Mouse (Mus musculus): ENCODE results near the gene H2-Q4. TPM values are rescaled to one million over a fixed set of nuclear protein-coding genes. Genes with fewer than 3 reads are reported as not detected.
"Not testable (repeated sequence)": the region's sequence is repeated elsewhere in the genome, so short reads cannot be mapped to it uniquely, and the experiment has no call there.

H2-Q4 gene
- polyA plus RNA-seq, 2 experiments, result 2.8 to 15.2 TPM

DNA sequence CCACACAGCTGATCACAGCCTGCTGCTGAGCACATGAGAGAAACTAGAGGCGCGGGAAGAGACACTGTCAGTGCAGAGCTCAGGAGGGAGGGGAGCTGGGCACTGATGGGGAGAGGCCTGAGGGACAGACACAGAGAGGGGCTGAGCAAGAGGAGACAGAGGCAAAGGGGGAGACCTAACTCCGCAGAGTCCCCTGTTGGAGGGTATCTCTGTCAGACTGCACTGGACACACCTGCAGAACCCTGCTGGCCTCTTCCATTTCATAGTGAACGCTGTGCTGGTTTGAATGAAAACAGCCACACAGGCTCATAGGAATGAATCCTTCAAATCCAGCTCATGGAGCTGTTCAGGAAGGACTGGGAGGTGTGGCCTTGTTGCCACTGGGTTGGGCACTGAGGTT is 41.9 kb downstream of the H2-Q4 start:
- not testable (repeated sequence) for ATAC-seq (ENCODE audit: low FRiP score, low read depth); H3K9ac ChIP-seq (ENCODE audit: low read depth, low read length, severe bottlenecking); H3K27me3 ChIP-seq (ENCODE audit: control insufficient read depth, insufficient read depth, low read length); H3K27ac ChIP-seq (replicated peaks; ENCODE audit: low read depth, low read length); H3K4me1 ChIP-seq (ENCODE audit: control insufficient read depth, insufficient read depth, low read length); DNase-seq (ENCODE audit: low spot score); H3K4me3 ChIP-seq (replicated peaks; ENCODE audit: low read length); H3K36me3 ChIP-seq (ENCODE audit: control insufficient read depth, insufficient read depth, low read length); H3K9me3 ChIP-seq (ENCODE audit: control insufficient read depth, low read length); H3K4me2 ChIP-seq (replicated peaks; ENCODE audit: low read depth, low read length, severe bottlenecking)
- 87% methylated on average over 4 of the region's 4 CpGs for WGBS

GRCm38 (mm10) chr17:35422360-35422759 is 42.9 kb downstream of the H2-Q4 start:
- not testable (repeated sequence) for H3K4me1 ChIP-seq (ENCODE audit: control insufficient read depth, insufficient read depth, low read length); ATAC-seq (ENCODE audit: low FRiP score, low read depth)
- 89% methylated on average over 5 of the region's 5 CpGs for WGBS

GRCm38 (mm10) chr17:35423131-35423810 is 43.9 kb downstream of the H2-Q4 start:
- WGBS, result 58% methylated on average over 3 of the region's 3 CpGs
- H3K9me3 ChIP-seq (ENCODE audit: control insufficient read depth, low read length); H3K27ac ChIP-seq (replicated peaks; ENCODE audit: low read depth, low read length); DNase-seq (ENCODE audit: low spot score); H3K4me1 ChIP-seq (ENCODE audit: control insufficient read depth, insufficient read depth, low read length); H3K9ac ChIP-seq (ENCODE audit: low read depth, low read length, severe bottlenecking); H3K4me2 ChIP-seq (replicated peaks; ENCODE audit: low read depth, low read length, severe bottlenecking); H3K36me3 ChIP-seq (ENCODE audit: control insufficient read depth, insufficient read depth, low read length); ATAC-seq (ENCODE audit: low FRiP score, low read depth); H3K4me3 ChIP-seq (replicated peaks; ENCODE audit: low read length); H3K27me3 ChIP-seq (ENCODE audit: control insufficient read depth, insufficient read depth, low read length): not testable (repeated sequence)

More at GRCm38 (mm10) chr17:35422360-35422759, 42.9 kb downstream of the H2-Q4 start:
- not testable (repeated sequence) for H3K27ac ChIP-seq (replicated peaks; ENCODE audit: low read depth, low read length); H3K4me3 ChIP-seq (replicated peaks; ENCODE audit: low read length); H3K36me3 ChIP-seq (ENCODE audit: control insufficient read depth, insufficient read depth, low read length); H3K4me2 ChIP-seq (replicated peaks; ENCODE audit: low read depth, low read length, severe bottlenecking); DNase-seq (ENCODE audit: low spot score); H3K9ac ChIP-seq (ENCODE audit: low read depth, low read length, severe bottlenecking); H3K9me3 ChIP-seq (ENCODE audit: control insufficient read depth, low read length); H3K27me3 ChIP-seq (ENCODE audit: control insufficient read depth, insufficient read depth, low read length)

DNA sequence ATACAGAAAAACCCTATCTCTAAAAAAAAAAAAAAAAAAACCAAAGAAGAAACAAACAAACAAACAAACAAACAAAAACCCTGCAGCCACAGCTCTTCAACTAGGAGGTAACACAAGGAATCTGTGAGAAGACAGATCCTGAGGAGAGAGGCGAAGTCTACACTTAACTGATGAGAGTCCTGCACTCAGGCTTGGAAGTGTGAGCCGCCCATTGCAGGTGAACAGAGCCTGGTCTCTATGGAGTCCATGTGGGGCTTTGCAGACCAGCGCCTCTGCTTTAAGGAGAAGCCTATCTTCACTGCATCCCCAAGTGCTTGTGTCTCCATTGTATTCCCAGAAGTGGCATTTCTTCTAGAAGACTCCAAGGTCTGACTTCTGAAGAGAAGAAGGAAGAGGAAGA is 44.7 kb downstream of the H2-Q4 start:
- H3K36me3 ChIP-seq (ENCODE audit: control insufficient read depth, insufficient read depth, low read length); ATAC-seq (ENCODE audit: low FRiP score, low read depth); H3K4me1 ChIP-seq (ENCODE audit: control insufficient read depth, insufficient read depth, low read length); H3K27ac ChIP-seq (replicated peaks; ENCODE audit: low read depth, low read length); H3K9me3 ChIP-seq (ENCODE audit: control insufficient read depth, low read length); DNase-seq (ENCODE audit: low spot score); H3K27me3 ChIP-seq (ENCODE audit: control insufficient read depth, insufficient read depth, low read length); H3K4me3 ChIP-seq (replicated peaks; ENCODE audit: low read length); H3K9ac ChIP-seq (ENCODE audit: low read depth, low read length, severe bottlenecking); H3K4me2 ChIP-seq (replicated peaks; ENCODE audit: low read depth, low read length, severe bottlenecking): not testable (repeated sequence)
- WGBS, result 89% methylated on average over 3 of the region's 3 CpGs

DNA sequence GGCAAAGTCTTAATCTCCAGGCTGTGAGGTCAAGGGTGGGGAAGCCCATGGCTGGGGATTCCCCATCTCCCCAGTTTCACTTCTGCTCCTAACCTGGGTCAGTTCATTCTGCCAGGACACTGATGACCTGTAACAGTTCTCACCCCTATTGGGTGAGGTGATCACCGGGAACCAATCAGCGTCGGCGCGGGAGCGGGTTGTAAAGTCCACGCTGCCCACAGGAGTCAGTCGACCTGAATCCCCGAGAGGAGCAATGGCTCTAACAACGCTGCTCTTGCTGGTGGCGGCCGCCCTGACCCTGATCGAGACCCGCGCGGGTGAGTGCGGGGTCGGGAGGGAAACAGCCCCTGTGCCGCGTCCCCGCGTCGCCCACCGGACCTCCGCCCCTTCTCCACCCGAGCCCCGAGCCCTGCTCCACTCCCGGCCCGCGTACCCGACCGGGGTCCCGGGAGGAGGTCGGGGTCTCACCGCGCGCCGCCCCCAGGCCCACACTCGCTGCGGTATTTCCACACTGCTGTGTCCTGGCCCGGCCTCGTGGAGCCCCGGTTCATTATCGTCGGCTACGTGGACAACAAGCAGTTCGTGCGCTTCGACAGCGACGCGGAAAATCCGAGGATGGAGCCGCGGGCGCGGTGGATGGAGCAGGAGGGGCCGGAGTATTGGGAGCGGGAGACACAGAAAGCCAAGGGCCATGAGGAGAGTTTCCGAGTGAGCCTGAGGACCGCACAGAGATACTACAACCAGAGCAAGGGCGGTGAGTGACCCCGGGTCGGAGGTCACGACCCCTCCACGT is 45.4 kb downstream of the H2-Q4 start, which contains the start of gene H2-Q6:
Gene H2-Q6 (plus strand): TSS at position 227 of the 793 bp plus-strand sequence.
- ATAC-seq (ENCODE audit: low FRiP score, low read depth) (peak; percentile 56), DNase-seq (ENCODE audit: low spot score) (peak; percentile 16)
- H3K4me3 ChIP-seq (replicated peaks; ENCODE audit: low read length), result peak within 1 kb of the TSS; percentile 37
- H3K9me3 ChIP-seq (ENCODE audit: control insufficient read depth, low read length); H3K36me3 ChIP-seq (ENCODE audit: control insufficient read depth, insufficient read depth, low read length); H3K27ac ChIP-seq (replicated peaks; ENCODE audit: low read depth, low read length); H3K4me1 ChIP-seq (ENCODE audit: control insufficient read depth, insufficient read depth, low read length); H3K27me3 ChIP-seq (ENCODE audit: control insufficient read depth, insufficient read depth, low read length): not testable (repeated sequence)
- 1% methylated on average over 46 of the region's 66 CpGs for WGBS
- peak within 1 kb of the TSS; percentile 62 for H3K4me2 ChIP-seq (replicated peaks; ENCODE audit: low read depth, low read length, severe bottlenecking)
- 0 out of 2 replicates have a peak within 1 kb of the TSS, but pooled peaks have one; percentile 16 for H3K9ac ChIP-seq (ENCODE audit: low read depth, low read length, severe bottlenecking)

GRCm38 (mm10) chr17:35425474-35425873 is 46.1 kb downstream of the H2-Q4 start:
- H3K9ac ChIP-seq (ENCODE audit: low read depth, low read length, severe bottlenecking); ATAC-seq (ENCODE audit: low FRiP score, low read depth); H3K36me3 ChIP-seq (ENCODE audit: control insufficient read depth, insufficient read depth, low read length); H3K27me3 ChIP-seq (ENCODE audit: control insufficient read depth, insufficient read depth, low read length); H3K9me3 ChIP-seq (ENCODE audit: control insufficient read depth, low read length); DNase-seq (ENCODE audit: low spot score); H3K4me1 ChIP-seq (ENCODE audit: control insufficient read depth, insufficient read depth, low read length); H3K27ac ChIP-seq (replicated peaks; ENCODE audit: low read depth, low read length): not testable (repeated sequence)
- WGBS, result 16% methylated on average over 24 of the region's 28 CpGs
- peak overlapping the region; percentile 37 for H3K4me3 ChIP-seq (replicated peaks; ENCODE audit: low read length)
- peak overlapping the region; percentile 62 for H3K4me2 ChIP-seq (replicated peaks; ENCODE audit: low read depth, low read length, severe bottlenecking)

DNA sequence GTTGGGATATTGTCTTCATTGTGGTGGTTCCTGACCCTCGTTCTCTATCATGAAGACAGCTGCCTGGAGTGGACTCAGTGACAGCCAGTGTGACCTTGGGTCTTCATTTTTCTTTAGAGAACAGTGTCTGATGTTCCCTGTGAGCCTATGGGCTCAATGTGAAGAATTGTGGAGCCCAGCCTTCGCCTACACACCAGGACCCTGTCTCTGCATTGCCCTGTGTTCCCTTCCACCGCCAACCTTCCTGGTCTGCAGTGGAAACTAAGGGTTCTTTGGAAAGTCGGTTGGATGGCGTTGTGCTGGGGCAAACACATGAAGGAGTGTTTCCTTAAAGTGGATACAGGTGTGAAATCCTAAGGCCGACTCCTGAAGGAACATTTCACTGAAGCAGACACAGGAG is 49.5 kb downstream of the H2-Q4 start:
- not testable (repeated sequence) for H3K4me2 ChIP-seq (replicated peaks; ENCODE audit: low read depth, low read length, severe bottlenecking); DNase-seq (ENCODE audit: low spot score); ATAC-seq (ENCODE audit: low FRiP score, low read depth)

DNA sequence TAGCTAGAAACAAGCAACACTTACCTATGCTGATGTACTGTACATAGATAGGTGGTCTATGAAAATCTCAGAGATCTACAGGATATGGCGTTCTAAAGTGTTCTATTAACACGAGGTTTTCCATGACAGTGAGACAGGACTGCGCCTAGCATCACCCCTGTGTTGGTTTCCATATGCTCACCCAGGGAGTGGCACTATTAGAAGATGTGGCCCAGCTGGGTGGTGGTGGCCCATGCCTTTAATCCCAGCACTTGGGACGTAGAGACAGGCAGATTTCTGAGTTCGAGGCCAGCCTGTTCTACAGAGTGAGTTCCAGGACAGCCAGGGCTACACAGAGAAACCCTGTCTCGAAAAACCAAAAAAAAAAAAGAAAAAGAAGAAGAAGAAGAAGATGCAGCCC is 51.3 kb downstream of the H2-Q4 start:
- not testable (repeated sequence) for DNase-seq (ENCODE audit: low spot score); H3K27ac ChIP-seq (replicated peaks; ENCODE audit: low read depth, low read length); H3K4me3 ChIP-seq (replicated peaks; ENCODE audit: low read length); H3K9me3 ChIP-seq (ENCODE audit: control insufficient read depth, low read length); ATAC-seq (ENCODE audit: low FRiP score, low read depth); H3K27me3 ChIP-seq (ENCODE audit: control insufficient read depth, insufficient read depth, low read length); H3K9ac ChIP-seq (ENCODE audit: low read depth, low read length, severe bottlenecking); H3K4me2 ChIP-seq (replicated peaks; ENCODE audit: low read depth, low read length, severe bottlenecking); H3K4me1 ChIP-seq (ENCODE audit: control insufficient read depth, insufficient read depth, low read length); H3K36me3 ChIP-seq (ENCODE audit: control insufficient read depth, insufficient read depth, low read length)
- 78% methylated on average over 6 of the region's 6 CpGs for WGBS

More for the DNA sequence above, 49.5 kb downstream of the H2-Q4 start:
- H3K36me3 ChIP-seq (ENCODE audit: control insufficient read depth, insufficient read depth, low read length); H3K27ac ChIP-seq (replicated peaks; ENCODE audit: low read depth, low read length); H3K4me3 ChIP-seq (replicated peaks; ENCODE audit: low read length); H3K4me1 ChIP-seq (ENCODE audit: control insufficient read depth, insufficient read depth, low read length); H3K9me3 ChIP-seq (ENCODE audit: control insufficient read depth, low read length); H3K9ac ChIP-seq (ENCODE audit: low read depth, low read length, severe bottlenecking); H3K27me3 ChIP-seq (ENCODE audit: control insufficient read depth, insufficient read depth, low read length): not testable (repeated sequence)
- whole genome bisulfite sequencing, result 78% methylated on average over 6 of the region's 6 CpGs

Measured in limb, embryonic 14.5 days (tissue).